Mouse (Mus musculus) G1E (cell line): Measurements from ENCODE around the gene Snrpd3. TPM values are rescaled to one million over a fixed set of nuclear protein-coding genes. Genes with fewer than 3 reads are reported as not detected.
"Not testable (repeated sequence)": the region's sequence is repeated elsewhere in the genome, so short reads cannot be mapped to it uniquely, and the experiment has no call there.

Experiments
- ATAC-seq: 2 replicates; pipeline ENCODE4 v1.8.0; 2016; ENCODE audit warnings: mild to moderate bottlenecking; ENCODE audit not compliant: insufficient number of reproducible peaks, poor library complexity, low FRiP score, severe bottlenecking; ENCODE audit errors: extremely low read depth
- DNase-seq: peaks from one replicate; pipeline ENCODE4 v3.0.0; 2012; ENCODE audit warnings: low spot score
- H3K27me3 ChIP-seq: 2 replicates; pipeline ENCODE4 v1.6.1; 2012; ENCODE audit warnings: mild to moderate bottlenecking, low read length, inconsistent platforms; ENCODE audit not compliant: insufficient read depth
- H3K36me3 ChIP-seq: replicated peaks from 2 replicates; pipeline ENCODE3; 2012; ENCODE audit warnings: mild to moderate bottlenecking, inconsistent platforms
- H3K4me1 ChIP-seq: 2 replicates; pipeline ENCODE4 v1.6.1; 2012; ENCODE audit warnings: low read depth, low read length, inconsistent platforms, mixed read lengths; ENCODE audit not compliant: insufficient read depth
- H3K4me3 ChIP-seq: 2 replicates; pipeline ENCODE4 v1.5.1; 2012; ENCODE audit warnings: low read depth, mild to moderate bottlenecking, inconsistent platforms, low read length, moderate library complexity, mixed read lengths
- H3K9me3 ChIP-seq: replicated peaks from 2 replicates; pipeline ENCODE4 v1.6.1; 2012; ENCODE audit warnings: inconsistent platforms
- CTCF ChIP-seq: IDR thresholded peaks from 2 replicates; pipeline ENCODE4 v1.5.1; 2012; ENCODE audit warnings: low read depth, low read length, inconsistent platforms, mixed read lengths
- GATA1 ChIP-seq: IDR thresholded peaks from 2 replicates; pipeline ENCODE4 v1.6.1; 2012; ENCODE audit warnings: borderline replicate concordance, low read length, inconsistent platforms, mixed read lengths
- GATA2 ChIP-seq: IDR thresholded peaks from 2 replicates; pipeline ENCODE4 v1.6.1; 2012; ENCODE audit warnings: low read depth, low read length, inconsistent platforms, borderline replicate concordance
- POLR2AphosphoS5 ChIP-seq: IDR thresholded peaks from 2 replicates; pipeline ENCODE4 v1.6.1; 2012; ENCODE audit warnings: low read depth, low read length, inconsistent platforms; ENCODE audit not compliant: insufficient replicate concordance
- TAL1 ChIP-seq: conservative IDR thresholded peaks from 2 replicates; pipeline ENCODE4 v1.6.1; 2012; ENCODE audit warnings: low read depth, low read length, inconsistent platforms, mixed read lengths
- polyA plus RNA-seq: library from polyadenylated mRNA; stranded (reverse); fragments of >175 nt; gene quantifications from 2 replicates; pipeline ENCODE4 v1.2.3, GENCODE M21; 2012
- total RNA-seq, 2 experiments: library from RNA; stranded (forward) in 1 of 2; stranded (reverse) in 1 of 2; fragments of 200-1000 nt in 1 of 2; fragments of >200 nt in 1 of 2; fragmentation: Nextera tagmentation in 1 of 2; gene quantifications; 2 replicates each; pipeline ENCODE4 v1.2.3; 2014 to 2017

Snrpd3 gene
- total and polyA plus RNA-seq, 3 experiments, result 29.9 to 116 (median 51.6) TPM

GRCm38 (mm10) chr10:75489522-75489921 lies 27.8 kb upstream of the Snrpd3 start:
- no peaks in the 10 kb centered on the region for H3K9me3 ChIP-seq
- H3K4me3 ChIP-seq, result no peak overlapping the region
- H3K27me3 ChIP-seq, result peaks cover 27% of the 10 kb centered on the region
- peaks cover 2% of the 10 kb centered on the region; the same call in 1 of the 2 replicates for H3K4me1 ChIP-seq
- DNase-seq (no peak), ATAC-seq (no peak)
- TF ChIP-seq POLR2AphosphoS5, result no peak
- TF ChIP-seq CTCF, result no peak
- TF ChIP-seq GATA1, result no peak
- TF ChIP-seq TAL1, result no peak
- no peak for TF ChIP-seq GATA2
- H3K36me3 ChIP-seq, result no peaks in the 10 kb centered on the region

DNA sequence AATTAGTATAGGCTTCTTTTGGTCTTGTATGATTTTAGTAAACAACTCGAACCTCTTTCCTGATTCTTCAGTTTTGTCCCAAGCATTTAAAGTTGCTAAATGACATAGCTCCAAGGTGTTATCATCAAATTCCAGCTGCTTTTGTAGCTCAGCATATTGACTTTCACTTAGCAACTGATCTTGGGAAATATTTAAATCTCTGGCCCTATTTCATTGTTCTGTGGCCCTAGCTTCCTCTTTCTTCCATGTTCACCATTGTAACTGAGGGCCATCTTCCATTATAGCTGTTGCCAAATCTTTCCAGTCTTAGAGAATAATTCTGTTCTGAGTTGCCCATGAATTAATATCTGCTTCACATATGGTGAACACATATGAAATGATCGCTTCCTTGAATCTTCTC lies 26.6 kb upstream of the Snrpd3 start:
- Histone ChIP-seq H3K4me1 (peaks cover 2% of the 10 kb centered on the region; the same call in 1 of the 2 replicates), H3K9me3 (no peaks in the 10 kb centered on the region), H3K36me3 (no peaks in the 10 kb centered on the region), H3K27me3 (peaks cover 31% of the 10 kb centered on the region), H3K4me3 (no peak overlapping the region)
- no peak for DNase-seq
- TF ChIP-seq TAL1 (no peak), CTCF (no peak), GATA2 (no peak), GATA1 (no peak), POLR2AphosphoS5 (no peak)
- no peak for ATAC-seq

DNA sequence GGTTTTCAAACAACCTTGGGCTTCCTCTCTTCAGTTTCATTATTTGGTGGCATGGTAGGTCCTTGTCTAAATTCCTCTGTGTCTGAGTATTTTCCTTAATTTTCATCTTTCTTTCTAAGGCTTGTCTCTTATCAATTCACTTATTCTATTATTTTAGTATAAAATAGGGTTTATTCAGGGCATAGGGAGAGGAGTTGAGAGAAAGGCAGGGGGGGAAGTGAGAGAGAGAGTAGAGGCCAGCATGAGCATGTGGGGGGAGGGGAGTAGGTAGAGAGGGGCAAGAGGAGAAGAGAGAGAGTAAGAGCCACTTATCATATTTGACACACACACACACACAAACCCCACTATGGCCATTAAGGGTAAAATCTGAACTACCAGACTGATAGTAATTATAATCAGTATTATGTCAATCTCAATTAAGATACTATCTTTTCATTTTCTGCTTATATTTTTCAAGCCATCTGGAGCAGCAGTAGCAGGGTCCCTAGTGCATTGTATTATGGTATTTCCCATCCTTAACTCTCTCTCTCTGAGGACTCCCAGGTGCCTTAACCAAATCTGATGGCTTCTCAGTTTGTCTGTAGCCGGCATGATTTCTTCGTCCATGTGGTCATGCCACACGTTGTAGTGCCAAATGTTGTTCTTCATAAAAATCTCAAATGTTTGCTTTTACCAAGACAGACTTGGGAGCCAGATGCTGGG lies 26.0 kb upstream of the Snrpd3 start:
- no peak overlapping the region for H3K4me3 ChIP-seq
- ATAC-seq, result no peak
- no peak for DNase-seq
- TF ChIP-seq TAL1, result no peak
- TF ChIP-seq GATA1, result no peak
- TF ChIP-seq CTCF, result no peak
- no peak for TF ChIP-seq GATA2
- TF ChIP-seq POLR2AphosphoS5, result no peak
- H3K36me3 ChIP-seq, result no peaks in the 10 kb centered on the region
- peaks cover 31% of the 10 kb centered on the region for H3K27me3 ChIP-seq
- H3K4me1 ChIP-seq, result peaks cover 2% of the 10 kb centered on the region; the same call in 1 of the 2 replicates
- no peaks in the 10 kb centered on the region for H3K9me3 ChIP-seq

DNA sequence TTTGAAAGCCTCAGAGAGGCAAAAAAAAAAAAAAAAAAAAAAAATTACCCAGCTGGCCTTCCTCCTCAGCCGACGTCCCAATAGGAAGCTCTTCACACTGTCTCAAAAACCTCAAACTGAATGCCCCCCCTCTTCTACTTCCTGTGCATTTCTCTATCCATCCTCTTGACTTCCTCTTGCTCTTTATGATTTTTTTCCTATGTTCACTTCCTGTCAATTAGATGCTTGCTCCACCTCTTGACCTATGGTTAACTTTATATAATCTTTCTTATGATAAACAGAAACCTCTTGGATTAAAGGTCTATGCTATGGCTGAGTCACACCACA lies 25.5 kb upstream of the Snrpd3 start:
- DNase-seq, result no peak
- no peaks in the 10 kb centered on the region for H3K4me1 ChIP-seq
- ATAC-seq, result no peak

GRCm38 (mm10) chr10:75495304-75495703 lies 22.0 kb upstream of the Snrpd3 start:
- H3K4me3 ChIP-seq, result no peak overlapping the region
- no peaks in the 10 kb centered on the region for H3K4me1 ChIP-seq
- H3K9me3 ChIP-seq, result no peaks in the 10 kb centered on the region
- TF ChIP-seq TAL1 (no peak), POLR2AphosphoS5 (no peak), CTCF (no peak), GATA2 (no peak), GATA1 (no peak)
- ATAC-seq (no peak), DNase-seq (no peak)
- H3K27me3 ChIP-seq, result peaks cover 21% of the 10 kb centered on the region
- H3K36me3 ChIP-seq, result no peaks in the 10 kb centered on the region

More for the DNA sequence above, 25.5 kb upstream of the Snrpd3 start:
- Histone ChIP-seq H3K9me3 (no peaks in the 10 kb centered on the region), H3K4me3 (no peak overlapping the region), H3K36me3 (no peaks in the 10 kb centered on the region), H3K27me3 (peaks cover 28% of the 10 kb centered on the region)
- TF ChIP-seq CTCF, result no peak
- TF ChIP-seq TAL1, result no peak
- no peak for TF ChIP-seq POLR2AphosphoS5
- TF ChIP-seq GATA1, result no peak
- no peak for TF ChIP-seq GATA2

- DNase-seq (no peak), ATAC-seq (no peak)
- Histone ChIP-seq H3K4me1 (no peaks in the 10 kb centered on the region), H3K4me3 (no peak overlapping the region), H3K9me3 (no peaks in the 10 kb centered on the region), H3K27me3 (peaks cover 21% of the 10 kb centered on the region), H3K36me3 (no peaks in the 10 kb centered on the region)
- TF ChIP-seq CTCF (no peak), TAL1 (no peak), GATA2 (no peak), POLR2AphosphoS5 (no peak), GATA1 (no peak)
Measured at GRCm38 (mm10) chr10:75495921-75496320, 21.4 kb upstream of the Snrpd3 start.

DNA sequence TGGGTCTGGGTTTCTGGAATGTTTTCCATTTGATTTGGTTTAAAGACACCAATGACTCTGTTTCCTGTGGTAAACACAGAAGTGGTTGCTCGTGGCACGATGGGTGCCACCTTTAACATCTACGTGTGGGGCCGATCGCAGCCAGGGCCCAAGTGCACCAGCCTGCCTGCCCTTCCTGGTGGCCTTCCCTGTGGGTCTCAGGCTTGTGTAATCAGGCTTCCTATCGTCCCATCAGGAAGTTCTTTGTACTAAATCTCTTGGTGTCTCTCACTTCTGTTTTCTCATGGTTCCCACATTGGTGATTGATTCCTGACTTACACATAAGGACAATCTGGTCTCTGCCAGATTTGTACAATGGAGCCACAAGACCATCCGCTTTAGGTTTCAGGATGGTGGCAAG lies 18.1 kb upstream of the Snrpd3 start:
- H3K4me1 ChIP-seq, ATAC-seq: not testable (repeated sequence)

More for the DNA sequence above, 18.1 kb upstream of the Snrpd3 start:
- DNase-seq, H3K9me3 ChIP-seq, H3K27me3 ChIP-seq, H3K36me3 ChIP-seq, H3K4me3 ChIP-seq: not testable (repeated sequence)
